Mouse (Mus musculus) liver, embryonic 11.5 days (tissue): ENCODE measurements around the gene Il23a. TPM values are rescaled to one million over a fixed set of nuclear protein-coding genes. Genes with fewer than 3 reads are reported as not detected.
"Not testable (repeated sequence)": the region's sequence is repeated elsewhere in the genome, so short reads cannot be mapped to it uniquely, and the experiment has no call there.

ENCODE experiments used
- ATAC-seq: fragments of 200-750 bp; cut with Nextera tagmentation; replicated peaks from 2 replicates; pipeline ENCODE4 v1.8.0; 2017; ENCODE audit warnings: moderate number of reproducible peaks, mild to moderate bottlenecking, moderate TSS enrichment, moderate library complexity; ENCODE audit not compliant: low FRiP score
- DNase-seq: peaks from one replicate; pipeline ENCODE4 v3.0.0-alpha.2; 2017; ENCODE audit warnings: low spot score
- H3K27ac ChIP-seq: fragments of 300-500 bp; sonication (generic); 2 replicates; pipeline ENCODE4 v1.5.1; 2014; ENCODE audit warnings: mild to moderate bottlenecking, low read depth, low read length, control low read depth
- H3K27me3 ChIP-seq: fragments of 300-500 bp; sonication (generic); replicated peaks from 2 replicates; pipeline ENCODE4 v1.6.1; 2014; ENCODE audit warnings: low read length, mixed read lengths; ENCODE audit not compliant: control insufficient read depth, insufficient read depth
- H3K36me3 ChIP-seq: fragments of 300-500 bp; sonication (generic); 2 replicates; pipeline ENCODE4 v1.6.1; 2014; ENCODE audit warnings: mild to moderate bottlenecking, low read length, moderate library complexity, mixed read lengths; ENCODE audit not compliant: control insufficient read depth, insufficient read depth
- H3K4me1 ChIP-seq: fragments of 300-500 bp; sonication (generic); replicated peaks from 2 replicates; pipeline ENCODE4 v1.6.1; 2014; ENCODE audit warnings: low read length, mixed read lengths; ENCODE audit not compliant: control insufficient read depth, insufficient read depth
- H3K4me2 ChIP-seq: fragments of 300-500 bp; sonication (generic); 2 replicates; pipeline ENCODE4 v1.6.1; 2014; ENCODE audit warnings: mild to moderate bottlenecking, control low read depth, moderate library complexity
- H3K4me3 ChIP-seq: fragments of 300-500 bp; sonication (generic); 2 replicates; pipeline ENCODE4 v1.5.1; 2014; ENCODE audit warnings: low read depth, low read length, control low read depth
- H3K9ac ChIP-seq: fragments of 300-500 bp; sonication (generic); 2 replicates; pipeline ENCODE4 v1.6.1; 2014; ENCODE audit warnings: low read depth, low read length, control low read depth
- H3K9me3 ChIP-seq: fragments of 300-500 bp; sonication (generic); 2 replicates; pipeline ENCODE4 v1.6.1; 2016; ENCODE audit warnings: low read length, inconsistent platforms, mixed read lengths; ENCODE audit not compliant: control insufficient read depth
- WGBS: fragments of 180-500 bp; shearing (Covaris S2); extraction: QIAGEN DNeasy Blood & Tissue Kit; methylation state at CpG from one replicate; pipeline ENCODE4 v1.1.7; 2014; 5-methylcytosine and 5-hydroxymethylcytosine counted together
- polyA plus RNA-seq: library from polyadenylated mRNA; unstranded; fragments of >200 nt; fragmentation: Nextera tagmentation; extraction: Ambion mirVana; gene quantifications from 2 replicates; pipeline ENCODE4 v1.2.1, GENCODE M21; 2014

The Il23a gene
- polyA plus RNA-seq, 1 experiment from 2014 or later, result 0.12 TPM

DNA sequence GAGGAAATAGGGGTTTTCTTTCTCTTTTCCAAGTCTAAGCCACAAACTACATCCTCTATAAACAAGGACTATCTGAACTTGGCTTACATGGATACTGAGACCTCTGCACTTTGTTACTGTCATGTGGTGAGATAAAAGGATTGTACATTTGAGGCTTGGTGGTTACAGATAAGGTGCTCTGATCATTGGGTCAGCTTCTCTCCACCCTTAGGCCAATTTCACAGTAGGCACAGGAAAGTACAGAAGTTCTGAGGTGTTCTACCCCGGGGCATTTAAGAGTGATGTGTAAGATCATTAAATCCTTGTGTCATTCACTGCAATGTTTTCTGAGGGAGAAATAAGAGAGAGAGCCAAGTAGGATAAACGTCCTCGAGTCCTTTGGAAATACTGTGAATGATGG is 38.0 kb upstream of the Il23a start:
- 61% methylated on average over 3 of the region's 3 CpGs for WGBS
- ATAC-seq (peak; percentile 50), DNase-seq (no peak)
- H3K9ac ChIP-seq, result peak overlapping the region; percentile 57
- H3K27me3 ChIP-seq, result no peaks in the 10 kb centered on the region
- 0 out of 2 replicates have a peak, but pooled peaks cover 3% of the 10 kb centered on the region for H3K36me3 ChIP-seq
- no peaks in the 10 kb centered on the region for H3K9me3 ChIP-seq
- peak overlapping the region; percentile 78 for H3K27ac ChIP-seq
- H3K4me1 ChIP-seq, result peaks cover 50% of the 10 kb centered on the region
- H3K4me3 ChIP-seq, result peak overlapping the region; percentile 75
- peak overlapping the region; percentile 82 for H3K4me2 ChIP-seq

DNA sequence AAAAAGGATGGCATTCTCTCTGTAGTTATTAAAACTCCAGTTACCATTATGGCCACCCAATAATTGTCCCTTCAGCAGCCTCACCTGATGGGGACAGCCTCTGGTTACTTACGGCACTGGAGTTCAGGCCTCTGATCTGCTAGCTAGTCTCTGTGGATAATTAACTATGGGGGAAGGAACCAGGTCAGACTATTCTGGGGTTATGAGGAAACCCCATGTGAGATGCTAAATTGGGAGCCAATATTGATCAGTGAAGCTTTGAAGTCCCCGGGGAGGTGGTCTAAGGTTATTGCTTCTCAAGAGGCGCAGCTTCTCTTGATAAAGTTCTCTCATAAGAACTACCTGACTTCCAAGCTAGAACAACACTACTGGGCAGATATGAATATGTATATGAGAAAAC is 37.6 kb upstream of the Il23a start:
- no peaks in the 10 kb centered on the region for H3K9me3 ChIP-seq
- H3K27me3 ChIP-seq, result no peaks in the 10 kb centered on the region
- no peak for ATAC-seq
- H3K9ac ChIP-seq, result peak overlapping the region; percentile 30; the same call in 1 of the 2 replicates
- peak overlapping the region; percentile 78 for H3K27ac ChIP-seq
- 0 out of 2 replicates have a peak, but pooled peaks cover 3% of the 10 kb centered on the region for H3K36me3 ChIP-seq
- DNase-seq, result no peak
- peak overlapping the region; percentile 82 for H3K4me2 ChIP-seq
- H3K4me3 ChIP-seq, result peak overlapping the region; percentile 75
- peaks cover 46% of the 10 kb centered on the region for H3K4me1 ChIP-seq
- 77% methylated on average over 3 of the region's 3 CpGs for WGBS

DNA sequence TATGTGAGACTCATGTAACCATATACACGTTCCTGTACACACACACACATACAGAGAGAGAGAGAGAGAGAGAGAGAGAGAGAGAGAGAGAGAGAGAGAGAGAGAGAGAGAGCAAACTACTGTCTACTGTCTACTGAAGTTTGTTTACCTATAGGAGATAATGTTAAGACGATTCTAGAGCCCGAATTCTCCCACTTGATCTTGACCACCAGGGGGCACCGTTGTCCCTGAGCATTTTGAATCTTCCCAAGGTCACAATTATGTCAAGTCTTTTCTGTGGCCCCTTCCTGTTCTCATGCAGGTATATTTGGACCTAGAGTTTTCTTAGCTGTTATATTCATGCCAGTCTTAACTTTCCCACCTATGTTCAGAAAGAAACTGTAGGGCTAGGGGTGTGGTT is 37.0 kb upstream of the Il23a start:
- H3K4me1 ChIP-seq, result peaks cover 44% of the 10 kb centered on the region
- no peak overlapping the region for H3K4me3 ChIP-seq
- no peaks in the 10 kb centered on the region for H3K9me3 ChIP-seq
- DNase-seq (peak; percentile 57), ATAC-seq (no peak)
- H3K4me2 ChIP-seq, result peak overlapping the region; percentile 82
- 0 out of 2 replicates have a peak, but pooled peaks cover 3% of the 10 kb centered on the region for H3K36me3 ChIP-seq
- H3K27me3 ChIP-seq, result no peaks in the 10 kb centered on the region
- WGBS, result 2% methylated on average over 4 of the region's 4 CpGs
- no peak overlapping the region; the same call in 1 of the 2 replicates for H3K9ac ChIP-seq
- peak overlapping the region; percentile 78 for H3K27ac ChIP-seq

DNA sequence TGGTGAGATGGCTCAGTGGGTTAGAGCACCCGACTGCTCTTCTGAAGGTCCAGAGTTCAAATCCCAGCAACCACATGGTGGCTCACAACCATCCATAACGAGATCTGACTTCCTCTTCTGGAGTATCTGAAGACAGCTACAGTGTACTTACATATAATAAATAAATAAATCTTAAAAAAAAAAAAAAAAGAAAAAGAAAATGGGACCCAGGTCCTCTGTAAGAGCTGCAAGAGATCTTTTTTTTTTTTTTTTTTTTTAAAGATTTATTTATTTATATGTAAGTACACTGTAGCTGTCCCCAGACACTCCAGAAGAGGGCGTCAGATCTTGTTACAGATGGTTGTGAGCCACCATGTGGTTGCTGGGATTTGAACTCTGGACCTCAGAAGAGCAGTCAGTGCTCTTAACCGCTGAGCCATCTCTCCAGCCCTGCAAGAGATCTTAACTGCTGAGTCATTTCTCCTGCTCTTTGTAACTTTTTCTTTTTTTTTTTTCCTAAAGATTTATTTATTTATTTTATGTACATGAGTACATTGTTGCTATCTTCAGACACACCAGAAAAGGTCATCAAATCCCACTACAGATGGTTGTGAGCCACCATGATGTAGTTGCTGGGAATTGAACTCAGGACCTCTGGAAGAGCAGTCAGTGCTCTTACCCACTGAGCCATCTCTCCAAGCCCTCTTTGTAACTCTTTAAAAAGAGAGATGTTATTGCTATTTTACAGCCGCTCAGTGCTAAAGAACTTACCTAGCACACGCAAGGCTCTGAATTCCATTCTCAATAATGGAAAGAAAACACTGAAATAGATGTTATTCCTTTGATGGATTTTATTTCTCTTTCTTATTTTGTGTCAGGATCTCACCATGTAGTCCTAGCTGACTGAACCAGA is 34.1 kb upstream of the Il23a start:
- H3K9me3 ChIP-seq, H3K9ac ChIP-seq, DNase-seq, H3K27ac ChIP-seq, H3K27me3 ChIP-seq, H3K4me3 ChIP-seq, H3K4me2 ChIP-seq, ATAC-seq, H3K36me3 ChIP-seq: not testable (repeated sequence)
- WGBS, result 71% methylated on average over 6 of the region's 6 CpGs
- peaks cover 25% of the 10 kb centered on the region for H3K4me1 ChIP-seq

DNA sequence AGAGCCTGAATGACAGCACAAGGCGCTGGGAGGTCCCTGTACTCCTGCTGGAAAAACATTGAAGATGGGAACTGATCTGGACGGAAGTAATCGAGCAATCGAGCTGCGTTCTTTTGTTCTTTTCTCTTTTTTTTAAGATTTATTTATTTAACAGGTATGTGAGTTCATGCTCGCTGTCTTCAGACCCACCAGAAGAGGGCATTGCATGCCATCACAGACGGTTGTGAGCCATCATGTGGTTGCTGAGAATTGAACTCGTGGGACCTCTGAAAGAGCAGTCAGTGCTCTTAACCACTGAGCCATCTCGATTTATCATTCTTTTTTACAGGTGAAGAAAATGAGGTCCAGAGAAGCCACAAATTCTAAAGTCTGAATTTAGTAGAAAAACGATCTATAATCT is 29.1 kb upstream of the Il23a start:
- H3K9me3 ChIP-seq, result no peaks in the 10 kb centered on the region
- peaks cover 25% of the 10 kb centered on the region for H3K36me3 ChIP-seq
- no peak overlapping the region for H3K27ac ChIP-seq
- DNase-seq, result no peak
- H3K27me3 ChIP-seq, result no peaks in the 10 kb centered on the region
- H3K9ac ChIP-seq, result no peak overlapping the region
- ATAC-seq, result no peak
- WGBS, result 87% methylated on average over 10 of the region's 10 CpGs
- no peak overlapping the region for H3K4me3 ChIP-seq
- H3K4me2 ChIP-seq, result no peak overlapping the region
- H3K4me1 ChIP-seq, result peaks cover 13% of the 10 kb centered on the region

DNA sequence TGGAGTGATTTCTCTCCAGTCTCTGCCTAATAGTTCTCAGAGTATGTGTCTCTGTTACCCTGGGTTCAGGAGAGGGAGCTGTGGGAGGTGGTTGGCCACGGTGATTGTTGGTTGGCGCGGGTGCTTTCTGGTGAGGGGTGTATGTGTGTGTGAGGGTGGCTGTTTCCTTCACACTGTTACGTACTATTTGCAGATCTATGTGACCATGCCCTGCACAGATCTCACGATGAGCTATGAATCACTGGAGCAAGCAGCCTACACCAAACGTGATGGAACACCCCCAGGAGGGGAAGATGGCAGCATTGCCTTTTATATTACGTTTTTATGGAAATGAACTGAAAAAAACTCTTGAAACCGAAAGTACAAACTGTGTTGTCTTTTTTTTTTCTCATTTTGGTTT is 28.3 kb upstream of the Il23a start:
- Histone ChIP-seq H3K4me2 (no peak overlapping the region), H3K9me3 (no peaks in the 10 kb centered on the region), H3K4me3 (no peak overlapping the region), H3K9ac (no peak overlapping the region), H3K4me1 (peaks cover 14% of the 10 kb centered on the region), H3K27ac (no peak overlapping the region), H3K36me3 (peaks cover 25% of the 10 kb centered on the region), H3K27me3 (no peaks in the 10 kb centered on the region)
- WGBS, result 94% methylated on average over 8 of the region's 8 CpGs
- ATAC-seq (no peak), DNase-seq (no peak)

DNA sequence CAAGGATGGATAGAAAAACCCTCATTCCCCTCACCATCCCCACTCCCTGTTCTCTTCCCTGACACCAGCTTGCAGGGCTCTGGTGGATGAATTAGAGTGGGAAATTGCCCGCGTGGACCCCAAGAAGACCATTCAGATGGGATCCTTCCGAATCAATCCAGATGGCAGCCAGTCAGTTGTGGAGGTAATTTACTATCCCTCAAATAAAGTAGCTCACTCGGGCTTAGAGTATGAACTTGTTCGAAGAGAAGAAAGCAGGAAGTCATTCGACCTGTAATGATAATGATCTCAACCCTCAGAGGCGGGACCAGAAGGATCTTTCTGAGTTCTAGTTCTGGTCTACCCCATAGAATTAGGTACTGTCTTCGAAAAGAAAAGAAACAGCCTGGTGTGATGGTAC is 25.0 kb upstream of the Il23a start:
- peaks cover 41% of the 10 kb centered on the region for H3K36me3 ChIP-seq
- WGBS, result 57% methylated on average over 8 of the region's 8 CpGs
- DNase-seq, result no peak
- H3K9ac ChIP-seq, result peak overlapping the region; percentile 99
- peak overlapping the region; percentile 94; the same call in 1 of the 2 replicates for H3K27ac ChIP-seq
- H3K4me3 ChIP-seq, result peak overlapping the region; percentile 93
- peaks cover 17% of the 10 kb centered on the region for H3K4me1 ChIP-seq
- H3K9me3 ChIP-seq, result no peaks in the 10 kb centered on the region
- ATAC-seq, result no peak
- peak overlapping the region; percentile 97 for H3K4me2 ChIP-seq
- no peaks in the 10 kb centered on the region for H3K27me3 ChIP-seq

DNA sequence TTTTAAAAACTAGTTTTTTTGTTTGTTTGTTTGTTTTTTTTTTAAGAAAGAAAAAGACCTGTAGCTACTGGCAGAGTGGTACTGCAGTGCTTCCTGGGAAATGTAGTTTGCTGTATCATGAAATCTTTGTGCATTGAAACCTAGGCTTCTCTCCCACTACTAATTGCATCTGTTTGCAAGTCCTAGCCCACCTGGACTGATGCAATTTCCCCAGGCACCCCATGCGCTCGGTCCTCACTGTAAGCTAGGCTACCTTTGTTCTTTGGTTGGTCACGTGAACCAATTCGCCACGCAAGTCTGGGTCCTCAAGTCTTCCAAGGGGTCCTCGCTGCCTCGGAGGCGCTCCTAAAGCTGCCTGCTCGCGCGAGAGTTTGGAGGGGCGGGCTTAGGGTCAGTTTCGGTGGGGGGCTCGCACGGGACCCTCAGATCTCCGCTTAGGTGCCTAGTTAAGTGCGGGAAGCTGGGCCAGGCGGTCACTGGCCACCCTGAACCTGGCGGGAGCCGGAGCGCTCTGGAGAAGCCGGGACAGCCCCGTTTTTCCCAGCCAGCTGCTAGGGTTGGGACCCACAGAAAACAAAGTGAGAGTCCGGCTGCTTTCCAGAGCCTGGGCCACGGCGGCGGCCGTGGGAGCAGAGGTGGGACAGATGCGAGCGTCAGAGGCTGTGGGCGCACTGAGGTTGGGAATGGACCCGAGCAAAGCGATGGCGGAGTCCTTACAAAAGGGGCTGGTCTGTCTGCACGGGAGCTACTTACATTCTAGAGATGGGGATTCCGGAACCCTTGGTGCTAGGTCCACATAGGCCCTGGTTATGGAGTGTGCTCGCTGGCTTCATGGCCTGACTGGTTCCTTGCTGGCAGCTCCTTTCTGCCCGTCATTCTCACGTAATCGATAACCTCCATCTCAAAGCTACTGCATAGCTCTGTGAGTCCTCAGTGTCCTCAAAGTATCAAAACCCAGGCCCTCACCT is 23.9 kb upstream of the Il23a start, which contains the start of gene Cnpy2:
Gene Cnpy2 (plus strand): TSS at position 319 of the 968 bp plus-strand sequence.
- H3K27ac ChIP-seq, result peak within 1 kb of the TSS; percentile 94
- peak; percentile 85 for ATAC-seq
- H3K4me2 ChIP-seq, result peak within 1 kb of the TSS; percentile 97
- peaks cover 17% of the 10 kb centered on the region for H3K4me1 ChIP-seq
- peak within 1 kb of the TSS; percentile 93 for H3K4me3 ChIP-seq
- no peaks in the 10 kb centered on the region for H3K27me3 ChIP-seq
- under 1% methylated on average over 40 of the region's 40 CpGs for WGBS
- no peaks in the 10 kb centered on the region for H3K9me3 ChIP-seq
- DNase-seq, result peak; percentile 92
- peaks cover 41% of the 10 kb centered on the region for H3K36me3 ChIP-seq
- H3K9ac ChIP-seq, result peak within 1 kb of the TSS; percentile 99
